Mouse (Mus musculus) lung, postnatal 0 days (tissue): ENCODE data around the gene Gucd1.

ENCODE experiments used
- CTCF ChIP-seq: IDR thresholded peaks from 2 replicates; pipeline ENCODE4 v1.5.1; 2016; ENCODE audit warnings: antibody characterized with exemption, mild to moderate bottlenecking
- EP300 ChIP-seq: IDR thresholded peaks from 2 replicates; pipeline ENCODE4 v1.6.1; 2016; ENCODE audit warnings: antibody characterized with exemption, mild to moderate bottlenecking, control low read depth

DNA sequence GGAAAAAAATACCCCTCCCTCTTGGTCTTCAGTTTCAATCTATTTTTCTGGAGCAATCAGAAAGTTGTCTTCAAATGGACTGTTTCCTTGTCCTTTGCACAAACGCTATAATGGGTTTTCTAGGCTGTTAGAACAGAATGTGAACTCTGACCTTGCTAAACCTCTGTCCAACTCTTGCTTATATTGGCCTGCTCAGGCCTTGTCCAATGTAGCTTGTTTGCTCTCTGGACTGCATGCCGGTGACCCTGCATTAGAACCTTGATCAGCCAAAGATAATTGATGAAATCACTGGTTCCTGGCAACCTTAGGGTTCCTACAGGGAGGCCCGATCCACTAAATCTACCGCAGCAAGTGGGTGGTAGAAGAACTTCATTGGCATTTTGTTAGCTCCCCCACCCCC lies 110.0 kb downstream of the Gucd1 start:
- TF ChIP-seq EP300 (no peak), CTCF (no peak)
